In the genomic region with DNA sequence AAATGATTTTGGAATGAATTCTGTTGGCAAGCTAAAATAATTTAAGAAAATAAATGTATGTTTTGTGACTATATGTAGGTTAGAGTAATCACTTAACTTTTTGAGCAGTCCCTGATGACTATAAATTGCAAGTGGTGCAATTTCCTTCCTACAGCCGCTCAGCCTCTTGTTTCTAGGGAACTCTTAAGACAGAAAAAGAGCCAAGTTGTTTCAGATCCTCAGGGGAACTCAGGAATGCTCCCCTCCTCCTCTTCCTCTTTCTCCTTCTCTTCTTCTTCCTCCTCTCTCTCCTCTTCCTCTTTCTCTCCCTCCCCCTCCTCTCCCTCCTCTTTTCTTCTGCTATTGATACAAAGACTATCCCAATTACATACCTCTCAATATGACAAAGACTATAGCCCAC, we compare ENCODE assay signal across 28 mouse cellular contexts.
DNase-seq lines count a peak whose midpoint lies in the region; ATAC-seq lines count a peak whose summit lies in the region.
"Had no signal": no experiment of that assay in that cellular context is flagged by ENCODE, and none has a peak within 500 bp of the region (broad histone marks: within the 10 kb centered on the region; RNA-seq: fewer than 3 reads in every experiment).

No protein-coding gene starts in this region.

- no peak overlapping the region for H3K9ac ChIP-seq in intestine, embryonic 15.5 days
- H3K9ac ChIP-seq in hindbrain, embryonic 13.5 days, result no peak overlapping the region
- H3K9ac ChIP-seq: embryonic facial prominence, embryonic 13.5 days; embryonic facial prominence, embryonic 15.5 days; forebrain, embryonic 12.5 days; forebrain, embryonic 15.5 days; forebrain, postnatal 0 days had no signal

- H3K27ac ChIP-seq in intestine, embryonic 15.5 days, result no peak overlapping the region
- no peak overlapping the region for H3K27ac ChIP-seq in hindbrain, embryonic 13.5 days
- H3K27ac ChIP-seq: embryonic facial prominence, embryonic 13.5 days; embryonic facial prominence, embryonic 15.5 days; forebrain, embryonic 10.5 days; forebrain, embryonic 12.5 days; forebrain, embryonic 15.5 days had no signal

- no peaks in the 10 kb centered on the region for H3K27me3 ChIP-seq in intestine, embryonic 15.5 days (replicated peaks)
- H3K27me3 ChIP-seq in hindbrain, embryonic 13.5 days, result no peaks in the 10 kb centered on the region
- H3K27me3 ChIP-seq: CH12.LX; embryonic facial prominence, embryonic 13.5 days; embryonic facial prominence, embryonic 15.5 days; forebrain, embryonic 15.5 days; Patski had no signal

- no peaks in the 10 kb centered on the region for H3K36me3 ChIP-seq in intestine, embryonic 15.5 days
- H3K36me3 ChIP-seq in hindbrain, embryonic 13.5 days, result no peaks in the 10 kb centered on the region
- H3K36me3 ChIP-seq: embryonic facial prominence, embryonic 13.5 days; embryonic facial prominence, embryonic 15.5 days; forebrain, embryonic 10.5 days; forebrain, embryonic 12.5 days; forebrain, embryonic 15.5 days; G1E had no signal

- H3K4me3 ChIP-seq in intestine, embryonic 15.5 days (replicated peaks), result no peak overlapping the region
- H3K4me3 ChIP-seq in hindbrain, embryonic 13.5 days, result no peak overlapping the region
- H3K4me3 ChIP-seq: embryonic facial prominence, embryonic 13.5 days; embryonic facial prominence, embryonic 15.5 days; erythroblast, embryonic 14.5 days; forebrain, embryonic 10.5 days; forebrain, embryonic 12.5 days; forebrain, embryonic 15.5 days had no signal

- H3K4me1 ChIP-seq in intestine, embryonic 15.5 days (replicated peaks), result 0 out of 2 replicates have a peak, but pooled peaks cover 7% of the 10 kb centered on the region
- H3K4me1 ChIP-seq in hindbrain, embryonic 13.5 days (replicated peaks), result peaks cover 7% of the 10 kb centered on the region
- H3K4me1 ChIP-seq: forebrain, embryonic 15.5 days had no signal

- DNase-seq in 416B (ENCODE audit: low read depth), result peak; percentile 39
- no peak for DNase-seq in ovary, postnatal 36 days (ENCODE audit: low spot score)
- DNase-seq: adrenal gland, adult 8-10 months; adrenal gland, postnatal 14 days; adrenal gland, postnatal 36 days; B cell, adult 2 months; cerebellum, adult 11-12 months; cerebellum, adult 2 months; cerebellum, adult 9-10 months; cerebellum, postnatal 10 days; cerebellum, postnatal 25 days; embryo, embryonic 11 days; forebrain, postnatal 0 days had no signal

- WGBS in intestine, embryonic 15.5 days, result 47% methylated on average over 1 of the region's 1 CpGs
- 43% methylated on average over 1 of the region's 1 CpGs for WGBS in hindbrain, embryonic 13.5 days

- no peaks in the 10 kb centered on the region for H3K9me3 ChIP-seq in intestine, embryonic 15.5 days
- no peaks in the 10 kb centered on the region for H3K9me3 ChIP-seq in hindbrain, embryonic 13.5 days
- H3K9me3 ChIP-seq: embryonic facial prominence, embryonic 13.5 days; embryonic facial prominence, embryonic 15.5 days; forebrain, embryonic 10.5 days; forebrain, embryonic 12.5 days; forebrain, embryonic 15.5 days; G1E had no signal

- H3K4me2 ChIP-seq in intestine, embryonic 15.5 days (replicated peaks), result no peak overlapping the region
- no peak overlapping the region for H3K4me2 ChIP-seq in hindbrain, embryonic 13.5 days
- H3K4me2 ChIP-seq: embryonic facial prominence, embryonic 13.5 days; embryonic facial prominence, embryonic 15.5 days; forebrain, embryonic 12.5 days; forebrain, embryonic 15.5 days had no signal

- 0 out of 2 replicates have a peak, but pooled peaks have one; percentile 26 for ATAC-seq in common myeloid progenitor, adult 5-6 weeks (replicated peaks; ENCODE audit: low read depth, poor library complexity, severe bottlenecking)
- ATAC-seq in megakaryocyte, adult 5-6 weeks (ENCODE audit: poor library complexity, severe bottlenecking), result peak; percentile 57
- ATAC-seq in intestine, embryonic 15.5 days, result no peak
- no peak for ATAC-seq in hindbrain, embryonic 13.5 days (ENCODE audit: low FRiP score)
- ATAC-seq: activated CD4-positive, CD25-positive, alpha-beta regulatory T cell, adult 4 months; CD4-positive, CD25-positive, alpha-beta regulatory T cell, adult 4 months; forebrain, embryonic 15.5 days; forebrain, postnatal 0 days; Patski had no signal

Comparison
In these comparisons a context has a peak if more than half of its experiments do, and no peak if none do; other contexts are left out.
1. ATAC-seq: peak in common myeloid progenitor, adult 5-6 weeks (single experiment) and megakaryocyte, adult 5-6 weeks (single experiment); none in intestine, embryonic 15.5 days (single experiment) and hindbrain, embryonic 13.5 days (single experiment).